Mouse (Mus musculus): ENCODE results near the gene Lrp2. TPM values are rescaled to one million over a fixed set of nuclear protein-coding genes. Genes with fewer than 3 reads are reported as not detected.
A peak's percentile ranks its signal among the peaks of the same experiment; 100 is the strongest.

Lrp2 gene
- polyA plus RNA-seq, 1 experiment from 2014 or later: 1.1 TPM

- no peaks in the 10 kb centered on the region; the same call in 1 of the 2 replicates for H3K4me1 ChIP-seq (ENCODE audit: insufficient read depth, low read depth, low read length)
- 78% methylated on average over 2 of the region's 2 CpGs for WGBS
- H3K4me2 ChIP-seq (replicated peaks; ENCODE audit: low read depth, low read length): no peak overlapping the region
- DNase-seq (ENCODE audit: low spot score): no peak
- H3K36me3 ChIP-seq (ENCODE audit: insufficient read depth, low read length): no peaks in the 10 kb centered on the region
- TF ChIP-seq EP300 (IDR thresholded peaks at IDR 0.05) (no peak), CTCF (IDR thresholded peaks at IDR 0.05) (no peak)
- H3K9ac ChIP-seq (replicated peaks; ENCODE audit: low read depth): no peak overlapping the region
- no peak overlapping the region for H3K27ac ChIP-seq (ENCODE audit: low read length)
- ATAC-seq: no peak
- peaks cover 5% of the 10 kb centered on the region; the same call in 1 of the 2 replicates for H3K27me3 ChIP-seq (replicated peaks; ENCODE audit: insufficient read depth, low read length)
- no peaks in the 10 kb centered on the region for H3K9me3 ChIP-seq (ENCODE audit: low read length)
- no peak overlapping the region for H3K4me3 ChIP-seq (ENCODE audit: low read depth, low read length)
Measured at GRCm38 (mm10) chr2:69593168-69593567, 7.3 kb upstream of the Lrp2 start.

GRCm38 (mm10) chr2:69592536-69592935, 6.7 kb upstream of the Lrp2 start:
- Histone ChIP-seq H3K36me3 (ENCODE audit: insufficient read depth, low read length) (no peaks in the 10 kb centered on the region), H3K9ac (replicated peaks; ENCODE audit: low read depth) (no peak overlapping the region), H3K27me3 (replicated peaks; ENCODE audit: insufficient read depth, low read length) (peaks cover 11% of the 10 kb centered on the region; the same call in 1 of the 2 replicates), H3K4me3 (ENCODE audit: low read depth, low read length) (no peak overlapping the region), H3K27ac (ENCODE audit: low read length) (no peak overlapping the region), H3K9me3 (ENCODE audit: low read length) (no peaks in the 10 kb centered on the region), H3K4me1 (ENCODE audit: insufficient read depth, low read depth, low read length) (no peaks in the 10 kb centered on the region; the same call in 1 of the 2 replicates), H3K4me2 (replicated peaks; ENCODE audit: low read depth, low read length) (no peak overlapping the region)
- DNase-seq (ENCODE audit: low spot score): no peak
- ATAC-seq: no peak
- no peak for TF ChIP-seq CTCF (IDR thresholded peaks at IDR 0.05)
- TF ChIP-seq EP300 (IDR thresholded peaks at IDR 0.05): no peak
- 43% methylated on average over 1 of the region's 1 CpGs for WGBS

- Histone ChIP-seq H3K27me3 (replicated peaks; ENCODE audit: insufficient read depth, low read length) (peaks cover 16% of the 10 kb centered on the region), H3K9me3 (ENCODE audit: low read length) (no peaks in the 10 kb centered on the region), H3K9ac (replicated peaks; ENCODE audit: low read depth) (no peak overlapping the region), H3K36me3 (ENCODE audit: insufficient read depth, low read length) (no peaks in the 10 kb centered on the region), H3K4me3 (ENCODE audit: low read depth, low read length) (no peak overlapping the region), H3K4me2 (replicated peaks; ENCODE audit: low read depth, low read length) (no peak overlapping the region), H3K4me1 (ENCODE audit: insufficient read depth, low read depth, low read length) (peaks cover 4% of the 10 kb centered on the region; the same call in 1 of the 2 replicates), H3K27ac (ENCODE audit: low read length) (no peak overlapping the region)
- DNase-seq (ENCODE audit: low spot score) (peak; percentile 73), ATAC-seq (peak; percentile 75)
- whole genome bisulfite sequencing: 32% methylated on average over 7 of the region's 7 CpGs
- TF ChIP-seq EP300 (IDR thresholded peaks at IDR 0.05): peak; percentile 80
- no peak for TF ChIP-seq CTCF (IDR thresholded peaks at IDR 0.05)
Measured at GRCm38 (mm10) chr2:69591966-69592505, 6.2 kb upstream of the Lrp2 start.

GRCm38 (mm10) chr2:69590548-69590947, 4.7 kb upstream of the Lrp2 start:
- no peak overlapping the region for H3K27ac ChIP-seq (ENCODE audit: low read length)
- H3K4me3 ChIP-seq (ENCODE audit: low read depth, low read length): no peak overlapping the region
- DNase-seq (ENCODE audit: low spot score) (peak; percentile 86), ATAC-seq (peak; percentile 74)
- H3K9ac ChIP-seq (replicated peaks; ENCODE audit: low read depth): no peak overlapping the region
- no peaks in the 10 kb centered on the region for H3K36me3 ChIP-seq (ENCODE audit: insufficient read depth, low read length)
- TF ChIP-seq EP300 (IDR thresholded peaks at IDR 0.05): peak; percentile 76
- TF ChIP-seq CTCF (IDR thresholded peaks at IDR 0.05): no peak
- H3K4me1 ChIP-seq (ENCODE audit: insufficient read depth, low read depth, low read length): peaks cover 8% of the 10 kb centered on the region; the same call in 1 of the 2 replicates
- no peaks in the 10 kb centered on the region for H3K9me3 ChIP-seq (ENCODE audit: low read length)
- H3K27me3 ChIP-seq (replicated peaks; ENCODE audit: insufficient read depth, low read length): peaks cover 29% of the 10 kb centered on the region
- H3K4me2 ChIP-seq (replicated peaks; ENCODE audit: low read depth, low read length): no peak overlapping the region
- whole genome bisulfite sequencing: 38% methylated on average over 1 of the region's 1 CpGs

- Histone ChIP-seq H3K27me3 (replicated peaks; ENCODE audit: insufficient read depth, low read length) (peaks cover 49% of the 10 kb centered on the region), H3K9ac (replicated peaks; ENCODE audit: low read depth) (no peak overlapping the region), H3K36me3 (ENCODE audit: insufficient read depth, low read length) (no peaks in the 10 kb centered on the region), H3K27ac (ENCODE audit: low read length) (no peak overlapping the region), H3K9me3 (ENCODE audit: low read length) (no peaks in the 10 kb centered on the region), H3K4me1 (ENCODE audit: insufficient read depth, low read depth, low read length) (peaks cover 8% of the 10 kb centered on the region; the same call in 1 of the 2 replicates), H3K4me3 (ENCODE audit: low read depth, low read length) (no peak overlapping the region), H3K4me2 (replicated peaks; ENCODE audit: low read depth, low read length) (peak overlapping the region; percentile 93)
- ATAC-seq (peak; percentile 29), DNase-seq (ENCODE audit: low spot score) (peak; percentile 61)
- 2% methylated on average over 16 of the region's 23 CpGs for WGBS
- no peak for TF ChIP-seq EP300 (IDR thresholded peaks at IDR 0.05)
- no peak for TF ChIP-seq CTCF (IDR thresholded peaks at IDR 0.05)
Measured at GRCm38 (mm10) chr2:69587896-69588295, 2.0 kb upstream of the Lrp2 start.

- Histone ChIP-seq H3K27me3 (replicated peaks; ENCODE audit: insufficient read depth, low read length) (peaks cover 54% of the 10 kb centered on the region), H3K4me1 (ENCODE audit: insufficient read depth, low read depth, low read length) (peaks cover 8% of the 10 kb centered on the region; the same call in 1 of the 2 replicates), H3K4me2 (replicated peaks; ENCODE audit: low read depth, low read length) (peak overlapping the region; percentile 93), H3K27ac (ENCODE audit: low read length) (no peak overlapping the region), H3K9ac (replicated peaks; ENCODE audit: low read depth) (no peak overlapping the region), H3K36me3 (ENCODE audit: insufficient read depth, low read length) (no peaks in the 10 kb centered on the region), H3K9me3 (ENCODE audit: low read length) (no peaks in the 10 kb centered on the region), H3K4me3 (ENCODE audit: low read depth, low read length) (peak overlapping the region; percentile 35)
- DNase-seq (ENCODE audit: low spot score) (no peak), ATAC-seq (no peak)
- 3% methylated on average over 26 of the region's 26 CpGs for WGBS
- TF ChIP-seq EP300 (IDR thresholded peaks at IDR 0.05) (no peak), CTCF (IDR thresholded peaks at IDR 0.05) (peak; percentile 21)
Measured at GRCm38 (mm10) chr2:69586821-69587728, 1.2 kb upstream of the Lrp2 start.
